Mouse (Mus musculus): ENCODE measurements around the gene Arhgap9. TPM values are rescaled to one million over a fixed set of nuclear protein-coding genes. Genes with fewer than 3 reads are reported as not detected.

The Arhgap9 gene
- polyA plus RNA-seq, 1 experiment from 2014 or later: 6.7 TPM

DNA sequence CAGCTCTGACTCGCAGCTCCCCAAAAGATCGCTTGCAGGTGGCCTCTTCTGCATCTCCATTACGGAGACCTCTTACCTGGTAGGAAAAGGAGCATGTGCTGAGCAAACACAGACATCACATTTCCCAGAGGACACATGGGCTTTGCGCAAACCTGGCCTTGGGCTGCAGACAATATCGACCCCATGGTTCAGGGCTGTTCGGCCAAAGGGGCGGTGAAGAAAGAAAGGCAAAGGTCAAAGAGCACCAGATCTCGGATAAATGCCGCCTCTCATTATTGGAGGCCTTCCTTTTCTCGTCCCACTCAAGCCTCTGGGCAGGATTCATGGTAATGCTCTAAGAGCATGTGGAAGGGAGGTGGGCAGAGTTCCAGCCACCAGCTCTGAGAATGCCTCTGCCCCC, 33.6 kb downstream of the Arhgap9 start:
- H3K4me3 ChIP-seq (replicated peaks): no peak overlapping the region
- WGBS: 61% methylated on average over 10 of the region's 10 CpGs
- ATAC-seq: no peak
- no peak overlapping the region for H3K4me2 ChIP-seq (replicated peaks)
- H3K9ac ChIP-seq: no peak overlapping the region
- no peaks in the 10 kb centered on the region for H3K36me3 ChIP-seq
- no peaks in the 10 kb centered on the region for H3K9me3 ChIP-seq
- no peak overlapping the region for H3K27ac ChIP-seq
- no peaks in the 10 kb centered on the region; the same call in 1 of the 2 replicates for H3K27me3 ChIP-seq (replicated peaks)
- H3K4me1 ChIP-seq (replicated peaks): peaks cover 2% of the 10 kb centered on the region; the same call in 1 of the 2 replicates

DNA sequence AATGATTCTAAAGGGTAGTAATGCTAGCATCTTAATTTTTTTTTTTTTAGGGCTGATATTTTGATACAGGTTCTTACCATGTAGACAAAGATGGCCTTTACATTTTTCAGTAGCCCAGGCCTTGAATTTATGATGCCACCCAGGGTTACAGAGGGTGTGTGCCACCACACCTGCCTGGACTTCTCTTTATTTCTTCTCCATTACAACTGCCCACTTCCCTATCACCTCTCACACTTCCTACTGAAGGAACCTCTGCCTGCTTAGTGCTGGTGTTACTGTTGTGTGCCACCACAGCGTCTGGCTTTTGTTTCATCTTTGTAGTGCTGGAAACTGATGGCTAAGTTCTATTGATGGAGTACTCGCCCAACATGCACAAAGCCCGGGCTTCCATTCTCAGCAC, 39.0 kb downstream of the Arhgap9 start:
- no peaks in the 10 kb centered on the region for H3K4me1 ChIP-seq (replicated peaks)
- no peak overlapping the region for H3K9ac ChIP-seq
- no peak overlapping the region for H3K4me3 ChIP-seq (replicated peaks)
- H3K27me3 ChIP-seq (replicated peaks): no peaks in the 10 kb centered on the region
- ATAC-seq: no peak
- no peaks in the 10 kb centered on the region for H3K9me3 ChIP-seq
- no peak overlapping the region for H3K27ac ChIP-seq
- WGBS: 80% methylated on average over 3 of the region's 3 CpGs
- no peak overlapping the region for H3K4me2 ChIP-seq (replicated peaks)
- H3K36me3 ChIP-seq: no peaks in the 10 kb centered on the region

GRCm38 (mm10) chr10:127367116-127367515, 45.4 kb downstream of the Arhgap9 start:
- Histone ChIP-seq H3K27me3 (replicated peaks) (no peaks in the 10 kb centered on the region), H3K4me1 (replicated peaks) (no peaks in the 10 kb centered on the region), H3K4me2 (replicated peaks) (no peak overlapping the region), H3K36me3 (no peaks in the 10 kb centered on the region), H3K9me3 (no peaks in the 10 kb centered on the region), H3K4me3 (replicated peaks) (no peak overlapping the region), H3K27ac (no peak overlapping the region), H3K9ac (no peak overlapping the region)
- no peak for ATAC-seq
- WGBS: 82% methylated on average over 5 of the region's 5 CpGs

DNA sequence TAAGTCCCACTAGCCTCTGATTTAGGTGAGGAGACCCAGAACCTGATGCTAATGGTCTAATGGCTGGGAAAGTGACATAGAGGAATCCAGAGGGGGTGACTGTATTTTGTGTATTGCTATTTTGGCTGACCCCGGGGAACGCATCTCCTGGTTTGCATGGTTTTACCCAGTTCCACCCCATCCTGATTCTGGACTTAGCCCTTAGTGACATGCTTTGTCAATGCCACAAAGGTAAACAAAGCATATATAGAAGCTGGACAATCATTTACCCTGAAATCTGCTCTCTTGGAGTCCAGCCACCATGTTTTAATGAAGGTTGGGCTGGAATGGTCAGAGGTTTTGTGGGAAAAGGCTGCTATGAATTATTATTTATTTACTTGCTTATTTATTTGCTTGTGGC, 46.5 kb downstream of the Arhgap9 start:
- H3K27ac ChIP-seq: no peak overlapping the region
- 0 out of 2 replicates have a peak, but pooled peaks have one; percentile 31 for ATAC-seq
- 42% methylated on average over 2 of the region's 2 CpGs for WGBS
- H3K9ac ChIP-seq: no peak overlapping the region
- no peak overlapping the region for H3K4me2 ChIP-seq (replicated peaks)
- H3K4me3 ChIP-seq (replicated peaks): no peak overlapping the region
- H3K36me3 ChIP-seq: no peaks in the 10 kb centered on the region
- no peaks in the 10 kb centered on the region for H3K27me3 ChIP-seq (replicated peaks)
- H3K9me3 ChIP-seq: no peaks in the 10 kb centered on the region
- H3K4me1 ChIP-seq (replicated peaks): no peaks in the 10 kb centered on the region

GRCm38 (mm10) chr10:127369834-127370820, 48.4 kb downstream of the Arhgap9 start, which contains the start of gene Inhbc:
TSS of gene Inhbc (minus strand) at chr10:127370431.
- H3K4me2 ChIP-seq (replicated peaks): no peak within 1 kb of the TSS
- H3K9me3 ChIP-seq: no peaks in the 10 kb centered on the region
- no peaks in the 10 kb centered on the region for H3K36me3 ChIP-seq
- 75% methylated on average over 22 of the region's 22 CpGs for WGBS
- H3K27ac ChIP-seq: no peak within 1 kb of the TSS
- H3K27me3 ChIP-seq (replicated peaks): no peaks in the 10 kb centered on the region
- H3K4me3 ChIP-seq (replicated peaks): no peak within 1 kb of the TSS
- no peak within 1 kb of the TSS for H3K9ac ChIP-seq
- ATAC-seq: 0 out of 2 replicates have a peak, but pooled peaks have one; percentile 20
- H3K4me1 ChIP-seq (replicated peaks): no peaks in the 10 kb centered on the region

GRCm38 (mm10) chr10:127371023-127371422, 49.3 kb downstream of the Arhgap9 start:
- ATAC-seq: no peak
- no peak overlapping the region for H3K27ac ChIP-seq
- H3K27me3 ChIP-seq (replicated peaks): no peaks in the 10 kb centered on the region
- WGBS: 79% methylated on average over 2 of the region's 2 CpGs
- no peak overlapping the region for H3K4me3 ChIP-seq (replicated peaks)
- H3K36me3 ChIP-seq: no peaks in the 10 kb centered on the region
- H3K4me2 ChIP-seq (replicated peaks): no peak overlapping the region
- no peak overlapping the region for H3K9ac ChIP-seq
- H3K4me1 ChIP-seq (replicated peaks): no peaks in the 10 kb centered on the region
- H3K9me3 ChIP-seq: no peaks in the 10 kb centered on the region

GRCm38 (mm10) chr10:127377700-127378099, 55.9 kb downstream of the Arhgap9 start:
- H3K27ac ChIP-seq: no peak overlapping the region
- no peaks in the 10 kb centered on the region for H3K9me3 ChIP-seq
- H3K36me3 ChIP-seq: no peaks in the 10 kb centered on the region
- no peak overlapping the region for H3K4me3 ChIP-seq (replicated peaks)
- no peak overlapping the region for H3K4me2 ChIP-seq (replicated peaks)
- no peaks in the 10 kb centered on the region for H3K27me3 ChIP-seq (replicated peaks)
- H3K4me1 ChIP-seq (replicated peaks): peaks cover 3% of the 10 kb centered on the region; the same call in 1 of the 2 replicates
- no peak for ATAC-seq
- 50% methylated on average over 3 of the region's 3 CpGs for WGBS
- H3K9ac ChIP-seq: no peak overlapping the region

Other genes starting within 250 kb of the Arhgap9 start
- 0.16 and 0.43 TPM in 2 replicates for gene Agap2, start 246.7 kb upstream of the Arhgap9 start, polyA plus RNA-seq (2015; fragmentation: Nextera tagmentation; extraction: Ambion mirVana)
- gene Os9, start 200.8 kb upstream of the Arhgap9 start, polyA plus RNA-seq (2015; fragmentation: Nextera tagmentation; extraction: Ambion mirVana): 93.0 and 104 TPM in 2 replicates
- 52.5 and 55.2 TPM in 2 replicates for gene B4galnt1, start 156.7 kb upstream of the Arhgap9 start, polyA plus RNA-seq (2015; fragmentation: Nextera tagmentation; extraction: Ambion mirVana)
- 0.98 and 1.1 TPM in 2 replicates for gene Slc26a10, start 141.3 kb upstream of the Arhgap9 start, polyA plus RNA-seq (2015; fragmentation: Nextera tagmentation; extraction: Ambion mirVana)
- 46.8 and 50.4 TPM in 2 replicates for gene Arhgef25, start 131.9 kb upstream of the Arhgap9 start, polyA plus RNA-seq (2015; fragmentation: Nextera tagmentation; extraction: Ambion mirVana)
- 70.6 and 75.4 TPM in 2 replicates for gene Dtx3, start 126.2 kb upstream of the Arhgap9 start, polyA plus RNA-seq (2015; fragmentation: Nextera tagmentation; extraction: Ambion mirVana)
- gene Pip4k2c, start 110.4 kb upstream of the Arhgap9 start, polyA plus RNA-seq (2015; fragmentation: Nextera tagmentation; extraction: Ambion mirVana): 33.7 and 35.0 TPM in 2 replicates
- 5.9 and 6.4 TPM in 2 replicates for gene Kif5a, start 58.6 kb upstream of the Arhgap9 start, polyA plus RNA-seq (2015; fragmentation: Nextera tagmentation; extraction: Ambion mirVana)
- 150 and 154 TPM in 2 replicates for gene Dctn2, start 55.6 kb upstream of the Arhgap9 start, polyA plus RNA-seq (2015; fragmentation: Nextera tagmentation; extraction: Ambion mirVana)
- 13.1 and 15.7 TPM in 2 replicates for gene Mbd6, start 32.9 kb upstream of the Arhgap9 start, polyA plus RNA-seq (2015; fragmentation: Nextera tagmentation; extraction: Ambion mirVana)
- 113 and 129 TPM in 2 replicates for gene Mars, start 10.2 kb upstream of the Arhgap9 start, polyA plus RNA-seq (2015; fragmentation: Nextera tagmentation; extraction: Ambion mirVana)
- gene Gli1, start 20.0 kb downstream of the Arhgap9 start, polyA plus RNA-seq (2015; fragmentation: Nextera tagmentation; extraction: Ambion mirVana): 7.5 and 8.1 TPM in 2 replicates
- gene Inhbe, start 32.4 kb downstream of the Arhgap9 start, polyA plus RNA-seq (2015; fragmentation: Nextera tagmentation; extraction: Ambion mirVana): 0.03 TPM in 1 of 2 replicates, not detected in the other
- gene Inhbc, start 48.5 kb downstream of the Arhgap9 start, polyA plus RNA-seq (2015; fragmentation: Nextera tagmentation; extraction: Ambion mirVana): 0.18 TPM in 1 of 2 replicates, not detected in the other
- gene R3hdm2, start 58.4 kb downstream of the Arhgap9 start, polyA plus RNA-seq (2015; fragmentation: Nextera tagmentation; extraction: Ambion mirVana): 29.5 and 31.1 TPM in 2 replicates
- gene Stac3, start 179.7 kb downstream of the Arhgap9 start, polyA plus RNA-seq (2015; fragmentation: Nextera tagmentation; extraction: Ambion mirVana): 0.41 and 0.74 TPM in 2 replicates
- gene Ndufa4l2, start 193.0 kb downstream of the Arhgap9 start, polyA plus RNA-seq (2015; fragmentation: Nextera tagmentation; extraction: Ambion mirVana): 52.7 and 53.8 TPM in 2 replicates
- 147 and 149 TPM in 2 replicates for gene Shmt2, start 200.5 kb downstream of the Arhgap9 start, polyA plus RNA-seq (2015; fragmentation: Nextera tagmentation; extraction: Ambion mirVana)
- gene Nxph4, start 212.6 kb downstream of the Arhgap9 start, polyA plus RNA-seq (2015; fragmentation: Nextera tagmentation; extraction: Ambion mirVana): 4.9 and 5.7 TPM in 2 replicates

All from intestine, embryonic 15.5 days (tissue).